Mouse (Mus musculus) lung, postnatal 0 days (tissue): Measurements from ENCODE around the gene Irs4.

ENCODE experiments used
- CTCF ChIP-seq: IDR thresholded peaks from 2 replicates; pipeline ENCODE4 v1.5.1; 2016; ENCODE audit warnings: antibody characterized with exemption, mild to moderate bottlenecking
- EP300 ChIP-seq: IDR thresholded peaks from 2 replicates; pipeline ENCODE4 v1.6.1; 2016; ENCODE audit warnings: antibody characterized with exemption, mild to moderate bottlenecking, control low read depth

GRCm38 (mm10) chrX:141724391-141724891 lies 622 bp downstream of the Irs4 start:
- no peak for TF ChIP-seq CTCF
- TF ChIP-seq EP300: no peak
